Mouse (Mus musculus): ENCODE measurements at regions not wholly inside any gene's neighbourhood (a gene's known extent, or its start where the extent isn't known, plus 50 kb on each side); places are given as distances from the start of the nearest gene placed in this dataset. TPM values are rescaled to one million over a fixed set of nuclear protein-coding genes. Genes with fewer than 3 reads are reported as not detected.

- peak; percentile 32; the same call in 1 of the 2 replicates for ATAC-seq (ENCODE audit: borderline replicate concordance, extremely low read depth, low FRiP score, low TSS enrichment)
- Histone ChIP-seq H3K9me3 (no peaks in the 10 kb centered on the region), H3K4me1 (peaks cover 11% of the 10 kb centered on the region), H3K27me3 (peaks cover 56% of the 10 kb centered on the region), H3K27ac (no peak overlapping the region), H3K36me3 (no peaks in the 10 kb centered on the region), H3K4me3 (peak overlapping the region; percentile 40), H3K9ac (no peak overlapping the region), H3K4me2 (peak overlapping the region; percentile 66)
- 1% methylated on average over 34 of the region's 35 CpGs for WGBS
Measured at GRCm38 (mm10) chr2:180385967-180386688, 51.6 kb upstream of the Gata5 start.

GRCm38 (mm10) chr2:180385231-180385895 lies 50.9 kb upstream of the Gata5 start:
- no peaks in the 10 kb centered on the region for H3K9me3 ChIP-seq
- H3K4me1 ChIP-seq, result peaks cover 11% of the 10 kb centered on the region
- H3K27me3 ChIP-seq, result peaks cover 53% of the 10 kb centered on the region
- no peak overlapping the region for H3K9ac ChIP-seq
- H3K36me3 ChIP-seq, result no peaks in the 10 kb centered on the region
- peak; percentile 53 for ATAC-seq (ENCODE audit: borderline replicate concordance, extremely low read depth, low FRiP score, low TSS enrichment)
- WGBS, result 3% methylated on average over 26 of the region's 26 CpGs
- no peak overlapping the region for H3K27ac ChIP-seq
- H3K4me3 ChIP-seq, result peak overlapping the region; percentile 40
- peak overlapping the region; percentile 66 for H3K4me2 ChIP-seq

Small RNA genes lying in the stretch of these regions (microRNA-seq; reads per million reads assigned to microRNA genes)
- gene Mir133a-2 (not detected), gene Mir1a-1 (not detected)

All from lung, embryonic 15.5 days (tissue).